Mouse (Mus musculus) adrenal gland, postnatal 25 days (tissue): ENCODE results near the gene Hes1. TPM values are rescaled to one million over a fixed set of nuclear protein-coding genes. Genes with fewer than 3 reads are reported as not detected.

Experiments used
- DNase-seq: peaks from one replicate; pipeline ENCODE4 v3.0.0; 2021; ENCODE audit warnings: mixed read lengths
- total RNA-seq: library from RNA; stranded (reverse); gene quantifications from 2 replicates; pipeline ENCODE4 v1.2.3, GENCODE M21; 2021

Hes1 gene
- total RNA-seq, 1 experiment from 2014 or later: 32.5 TPM

- DNase-seq: no peak
These were observed 50.3 kb downstream of the Hes1 start for GRCm38 (mm10) chr16:30114451-30114850.

Other genes starting within 250 kb of the Hes1 start
- gene Cpn2, start 203.1 kb downstream of the Hes1 start, total RNA-seq: 2.2 and 3.1 TPM in 2 replicates
- not detected in 2 replicates for gene Lrrc15, start 218.9 kb downstream of the Hes1 start, total RNA-seq
- 0.15 and 0.71 TPM in 2 replicates for gene Gp5, start 246.4 kb downstream of the Hes1 start, total RNA-seq